Mouse (Mus musculus) frontal cortex, postnatal 25 days (tissue): ENCODE measurements around the gene Slc8a1.

Experiments used
- DNase-seq, 2 experiments: peaks; one replicate each; pipeline ENCODE4 v3.0.0; 2022; ENCODE audit warnings: low spot score in 2 of 2

The Slc8a1 gene

DNA sequence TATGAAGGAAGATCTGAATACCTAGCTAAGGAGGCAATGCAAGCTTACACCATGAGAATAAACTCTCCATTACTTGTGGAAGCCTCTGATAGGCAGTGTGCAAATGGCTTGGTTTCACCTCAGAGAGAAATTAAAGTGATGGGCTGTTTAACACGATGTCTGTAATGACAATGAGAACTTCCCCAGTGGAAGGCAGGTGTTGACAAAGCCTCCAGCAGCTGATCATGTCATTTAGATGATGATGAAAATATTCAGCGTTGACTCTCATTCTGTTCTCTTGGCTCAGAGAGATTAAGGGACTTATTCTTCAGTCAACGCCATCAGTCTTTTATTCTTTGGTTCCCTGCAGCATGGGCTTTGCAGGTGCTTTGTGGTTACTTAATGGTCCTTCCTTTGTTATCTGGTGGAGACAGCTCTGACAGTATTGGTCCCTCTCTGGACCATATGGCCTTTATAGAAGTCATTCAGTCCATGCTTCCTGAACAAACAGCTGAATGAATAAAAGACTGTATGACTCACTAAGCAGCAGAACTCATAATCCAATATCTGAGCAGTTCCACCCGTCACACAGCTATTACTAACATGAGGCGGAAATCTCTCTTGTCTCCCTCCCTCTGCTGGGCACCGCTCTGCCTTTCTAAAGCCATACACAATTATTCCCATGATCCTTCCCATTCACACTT is 184.0 kb downstream of the Slc8a1 start:
- no peak for DNase-seq

DNA sequence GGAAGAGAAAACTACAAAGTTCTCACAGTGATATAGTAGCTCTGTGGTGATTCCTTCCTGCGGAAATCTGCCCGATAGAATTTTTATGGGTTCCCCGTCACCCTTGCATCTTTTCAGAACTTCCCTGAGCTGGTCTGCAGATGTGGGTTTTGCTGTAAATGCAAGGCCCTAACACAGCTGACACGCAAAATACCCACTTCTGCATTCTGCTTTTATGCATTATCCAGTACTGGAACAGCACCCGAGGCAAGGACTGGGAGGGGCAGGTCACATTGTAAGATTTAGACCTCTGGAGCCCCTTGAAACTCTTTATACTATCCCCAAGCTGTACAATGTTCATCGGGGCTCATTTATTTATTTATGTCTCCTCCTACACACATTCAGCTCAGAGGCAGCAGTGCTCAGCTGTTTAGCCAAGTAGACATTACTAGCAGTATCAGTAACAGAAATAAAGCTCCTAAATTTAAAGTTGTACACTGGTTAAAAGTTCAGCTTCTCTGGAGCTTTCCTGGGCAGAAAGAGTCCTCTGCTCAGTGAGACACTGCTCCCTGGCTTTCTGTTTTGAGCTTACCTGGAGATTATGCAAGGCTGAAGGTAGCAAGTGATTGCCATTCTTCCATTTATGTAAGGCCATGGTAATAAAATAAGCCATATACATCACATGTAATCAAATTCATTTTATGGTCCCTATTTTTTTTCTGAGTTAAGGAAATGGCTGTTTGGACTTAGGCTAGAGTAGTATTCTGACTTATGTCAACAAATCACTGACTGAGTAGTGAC is 186.1 kb downstream of the Slc8a1 start:
- DNase-seq: no peak

DNA sequence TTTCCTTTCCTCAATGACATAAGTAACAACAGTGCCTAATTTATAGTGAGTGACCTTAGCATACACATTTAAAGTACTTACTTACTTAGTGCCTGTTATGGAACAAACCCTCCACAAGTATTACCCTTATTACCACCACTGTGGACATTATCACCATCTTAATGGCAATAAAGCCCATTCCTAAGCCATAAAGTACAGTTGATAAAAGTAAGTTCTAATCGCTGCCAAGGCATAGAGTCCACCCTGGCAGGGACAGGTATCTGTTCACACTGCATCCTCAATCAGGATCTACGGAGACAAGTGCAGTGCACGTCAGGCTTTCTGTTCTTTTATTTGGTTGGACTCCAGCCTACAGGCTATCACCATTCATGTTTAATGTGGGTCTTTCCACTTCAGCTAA is 187.3 kb downstream of the Slc8a1 start:
- no peak for DNase-seq

DNA sequence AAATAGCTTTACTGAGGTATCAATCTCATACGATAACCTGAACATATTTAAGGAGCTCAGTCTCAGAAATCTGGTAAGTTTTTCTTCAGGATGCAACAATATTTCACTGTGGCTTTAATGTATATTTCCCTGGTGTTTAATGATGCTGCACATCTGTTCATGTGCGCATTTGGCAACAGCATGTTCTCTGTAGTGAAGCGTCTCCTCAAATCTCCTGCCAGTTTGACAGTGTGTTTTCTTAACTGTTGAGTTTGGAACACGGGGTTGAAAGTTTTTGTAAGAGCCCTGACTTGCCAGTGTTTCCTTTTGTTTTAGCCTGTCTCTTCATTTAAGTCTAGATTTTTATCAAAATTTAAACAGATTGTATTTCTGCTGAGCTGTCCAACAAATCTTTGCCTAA is 190.2 kb downstream of the Slc8a1 start:
- no peak for DNase-seq

DNA sequence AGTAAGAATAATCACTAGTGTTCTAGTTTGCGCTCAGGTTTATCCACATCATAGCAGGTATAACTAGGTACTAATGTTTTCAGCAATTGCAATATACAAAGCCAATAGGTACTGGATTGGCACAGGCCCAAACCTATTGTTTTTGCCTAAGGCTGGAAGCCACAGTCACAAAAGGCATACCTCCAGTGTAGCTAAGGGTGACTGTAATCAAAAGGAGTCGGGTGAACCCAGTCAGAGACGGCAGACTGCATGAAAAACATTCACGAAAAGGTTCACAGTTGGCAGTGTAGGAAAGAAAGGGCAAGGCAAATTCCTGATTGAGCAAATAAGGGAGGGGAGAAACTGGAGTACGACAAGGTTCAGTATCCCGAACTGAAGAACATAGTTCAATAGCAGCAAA is 191.7 kb downstream of the Slc8a1 start:
- no peak for DNase-seq

DNA sequence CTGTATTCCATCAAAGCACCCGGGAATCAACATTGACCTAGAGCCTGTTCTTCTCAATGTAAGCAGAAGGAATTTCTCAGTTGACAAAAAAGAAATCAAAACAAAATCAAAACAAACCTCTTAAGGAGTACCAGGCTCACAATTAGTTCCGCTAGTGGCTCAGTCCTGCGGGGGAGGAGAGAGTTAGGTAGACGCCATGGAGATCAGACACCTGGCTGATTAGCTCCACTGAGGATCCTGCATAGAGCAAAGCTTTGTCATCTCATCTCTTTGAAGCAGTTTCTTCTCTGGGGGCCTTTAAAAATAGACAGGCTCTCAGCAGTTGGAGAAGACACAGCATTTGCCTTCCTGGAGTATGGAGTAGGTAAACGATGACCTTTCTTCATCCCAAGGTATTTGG is 192.2 kb downstream of the Slc8a1 start:
- no peak for DNase-seq

DNA sequence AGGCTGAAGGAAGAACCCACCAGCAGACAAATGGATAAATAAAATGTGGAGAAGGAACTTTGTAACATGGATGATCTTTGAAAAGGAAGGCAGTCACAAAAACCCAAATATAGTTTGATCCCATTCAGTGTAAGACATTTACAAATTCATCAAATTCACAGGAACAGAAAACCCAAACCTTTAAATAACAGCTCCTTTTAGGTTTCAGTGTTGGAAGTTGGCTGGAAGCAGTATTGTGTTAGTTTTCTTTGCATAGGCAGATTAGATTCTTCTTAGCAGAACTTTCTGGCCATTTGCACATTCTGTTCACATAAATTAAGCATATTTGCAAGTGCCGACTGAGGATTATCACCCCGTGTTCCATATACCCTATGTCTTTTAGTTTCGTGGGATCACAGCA is 193.3 kb downstream of the Slc8a1 start:
- DNase-seq: no peak

DNA sequence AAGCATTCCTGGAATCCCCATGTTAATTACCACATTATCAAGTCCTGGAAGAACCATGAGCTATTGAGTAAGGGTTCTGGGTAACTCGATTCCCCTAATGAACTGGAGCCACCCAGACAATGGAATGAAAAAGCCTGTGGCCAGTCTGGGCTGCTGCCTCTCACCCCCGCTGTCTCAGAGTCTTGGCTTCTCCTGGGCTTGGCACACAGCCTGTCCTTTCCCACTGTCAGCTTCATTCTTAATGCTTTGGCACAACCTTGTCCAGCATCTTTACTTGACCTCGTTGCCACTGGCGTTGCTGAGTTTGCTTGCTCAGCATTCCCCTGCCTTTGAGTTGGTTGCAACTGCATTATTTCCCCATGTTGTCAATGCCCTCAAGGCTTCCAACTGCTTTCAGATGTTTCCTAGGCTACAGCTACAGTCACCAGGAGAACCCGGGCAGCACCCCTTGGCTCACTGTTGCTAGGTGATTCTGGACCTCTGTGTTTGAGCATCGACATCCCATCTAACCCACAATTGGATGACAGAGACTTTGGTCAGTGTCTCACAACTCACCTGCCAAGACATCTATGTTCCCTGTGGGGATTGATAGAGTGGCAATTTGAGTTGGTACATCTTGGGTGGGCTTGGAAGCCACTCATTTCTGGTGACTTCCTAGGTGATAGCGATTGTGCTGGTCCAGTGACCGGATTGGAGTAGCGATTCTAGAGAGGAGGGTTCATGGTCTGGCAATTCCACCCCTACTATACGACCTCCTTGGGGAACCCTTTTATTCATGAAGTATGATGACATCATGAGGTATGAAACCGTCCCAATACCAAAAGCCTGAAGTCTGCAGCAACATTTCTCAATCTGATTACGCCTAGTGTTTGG is 195.6 kb downstream of the Slc8a1 start:
- DNase-seq: no peak

DNA sequence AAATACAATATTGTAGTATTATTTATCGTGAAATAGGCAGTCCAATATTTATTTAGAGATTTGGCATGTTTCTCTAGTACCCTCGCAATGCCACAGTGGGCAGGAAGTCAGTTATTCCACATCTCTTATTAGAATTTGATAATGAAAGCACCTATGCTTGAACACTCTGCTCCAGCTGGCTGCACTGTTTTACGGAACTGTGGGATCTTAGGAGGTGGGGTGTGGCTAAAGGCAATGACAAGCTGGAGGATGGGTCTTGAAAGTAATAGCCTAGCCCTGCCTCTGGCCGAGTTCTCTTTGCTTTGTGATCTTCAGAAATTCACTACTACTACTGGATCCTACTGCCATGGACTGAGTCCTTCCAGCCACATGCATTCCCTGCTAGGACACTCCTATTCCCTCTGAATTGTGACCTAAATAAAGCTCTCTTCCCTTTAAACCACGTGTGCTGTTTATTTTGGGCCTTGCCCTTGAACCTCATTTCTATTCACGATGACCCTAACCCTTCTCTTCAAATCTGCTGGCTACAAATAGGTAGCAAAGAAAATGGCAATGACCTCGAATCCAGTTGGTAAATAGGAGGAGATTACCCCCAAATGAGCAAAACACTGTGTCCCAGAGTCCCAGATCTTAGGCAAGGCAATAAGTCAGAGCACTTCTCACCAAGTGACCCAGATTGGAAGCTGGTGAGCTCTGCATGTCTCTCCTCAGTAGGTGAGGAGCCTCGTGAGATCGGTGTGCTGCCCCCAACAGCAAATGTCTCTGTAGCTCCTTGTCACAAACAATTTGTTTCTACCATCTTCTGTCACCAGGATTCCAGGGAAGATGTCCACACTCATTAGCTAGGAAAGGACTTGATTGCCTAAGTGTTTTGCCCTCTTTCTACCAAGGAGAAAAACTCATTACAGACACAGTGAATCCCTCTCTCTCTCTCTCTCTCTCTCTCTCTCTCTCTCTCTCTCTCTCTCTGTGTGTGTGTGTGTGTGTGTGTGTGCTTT is 199.7 kb downstream of the Slc8a1 start:
- no peak for DNase-seq

DNA sequence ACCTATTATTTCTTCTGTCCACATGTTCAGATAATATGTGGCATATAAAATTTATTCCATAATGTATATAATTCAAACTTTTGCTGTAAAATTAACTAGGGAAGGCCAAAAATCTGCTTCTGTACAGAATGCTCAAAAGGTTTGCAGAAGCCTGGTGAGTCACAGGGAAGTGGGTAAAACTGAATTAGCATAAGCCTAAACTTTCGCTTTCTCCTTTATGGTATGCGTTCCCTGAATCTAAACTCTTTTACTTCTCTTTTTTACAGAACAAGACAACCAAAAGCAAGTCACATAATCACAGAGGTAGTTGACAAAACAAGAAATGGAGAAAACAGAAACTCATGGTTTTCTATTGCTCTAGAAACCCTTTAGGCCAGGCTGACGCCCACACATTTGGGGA is 202.1 kb downstream of the Slc8a1 start:
- no peak for DNase-seq

DNA sequence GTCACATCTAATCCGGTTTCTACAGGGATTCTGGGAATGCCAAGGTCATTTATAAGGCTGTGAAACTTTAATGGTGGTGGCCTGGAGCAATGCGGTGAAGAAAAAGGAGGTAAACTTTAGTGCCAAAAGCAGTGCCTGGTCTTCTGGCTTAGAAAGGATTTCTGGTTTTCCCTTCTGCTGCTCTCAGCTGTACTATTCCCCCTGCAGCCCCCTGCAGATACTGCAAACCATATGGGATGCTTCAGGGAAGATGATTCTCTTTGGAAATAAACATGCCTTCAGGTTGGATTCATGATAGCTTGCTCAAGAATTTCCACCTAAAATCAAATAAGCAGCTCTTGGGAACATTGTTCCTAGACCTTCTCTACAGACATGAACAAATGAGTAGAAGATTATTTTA is 208.3 kb downstream of the Slc8a1 start:
- DNase-seq: no peak

DNA sequence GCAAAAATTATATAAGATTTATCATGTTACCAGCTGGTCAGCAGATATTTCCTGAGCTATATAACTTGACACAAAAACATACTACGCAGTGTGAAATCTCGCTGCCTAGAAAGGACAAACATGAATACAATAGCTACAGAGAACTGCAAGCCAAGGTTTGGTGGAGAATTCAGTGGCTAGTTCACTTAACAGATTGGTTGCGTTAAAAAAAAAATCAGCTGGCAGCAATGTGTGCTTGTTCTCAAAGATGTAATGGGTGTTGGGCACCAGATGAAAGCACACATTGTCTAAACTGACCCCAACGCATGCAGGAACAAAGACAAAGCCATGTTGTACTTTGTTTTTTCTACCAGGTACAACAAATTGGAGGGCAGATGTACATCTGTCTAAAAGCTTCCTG is 209.2 kb downstream of the Slc8a1 start:
- no peak for DNase-seq

DNA sequence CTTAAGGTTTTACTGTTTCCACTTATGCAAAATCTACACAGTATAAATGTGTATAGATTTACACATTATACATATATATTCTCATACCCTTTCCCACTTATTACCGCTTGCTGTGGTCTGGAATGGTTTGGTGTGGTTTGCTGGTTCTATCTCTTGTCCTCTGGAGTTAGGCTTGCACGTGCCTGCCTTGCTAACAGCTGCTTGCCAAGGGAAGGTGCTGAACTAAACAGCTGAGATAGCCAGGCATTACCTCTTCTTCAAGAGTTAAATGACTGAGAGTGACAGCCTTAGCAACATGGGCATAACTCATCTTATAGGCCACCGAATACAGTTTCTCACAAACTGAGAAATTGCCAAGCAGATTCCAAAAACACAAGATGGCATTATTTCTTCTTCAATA is 211.7 kb downstream of the Slc8a1 start:
- no peak for DNase-seq

DNA sequence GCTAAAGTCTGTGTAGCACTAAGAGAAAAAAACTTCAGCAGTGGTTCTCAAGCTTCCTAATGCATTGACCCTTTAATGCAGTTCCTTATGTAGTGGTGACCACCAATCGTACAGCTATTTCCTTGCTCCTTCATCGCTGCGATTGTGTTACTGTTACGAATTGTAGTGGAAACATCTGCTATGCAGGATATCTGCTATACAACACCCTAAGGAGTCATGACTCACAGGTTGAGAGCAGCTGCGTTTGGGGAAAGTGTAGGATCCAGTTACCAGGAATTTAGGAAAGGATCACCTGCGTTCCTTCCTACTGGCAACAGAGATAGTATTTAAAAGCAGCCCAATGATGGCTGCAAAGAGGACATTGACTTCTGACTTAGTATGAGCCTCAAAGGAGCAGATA is 213.4 kb downstream of the Slc8a1 start:
- no peak for DNase-seq

DNA sequence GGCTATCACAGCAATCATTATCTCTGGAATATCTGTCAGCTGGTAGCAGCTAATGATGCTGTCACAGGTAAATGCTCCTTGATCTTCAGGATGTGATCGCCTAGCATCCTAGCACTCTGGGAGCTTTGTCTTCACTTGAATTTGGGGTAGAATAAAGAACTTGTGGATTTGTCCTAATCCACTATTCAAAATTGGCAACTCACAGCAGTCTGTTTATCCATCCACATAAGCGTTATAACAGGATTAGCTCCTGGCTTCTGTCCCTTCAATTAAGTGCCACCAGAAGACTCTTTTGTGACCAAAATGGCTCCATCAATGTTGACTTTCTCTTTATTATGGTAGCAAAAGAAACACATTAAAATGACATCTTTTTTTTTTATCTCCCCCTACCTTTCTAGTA is 214.2 kb downstream of the Slc8a1 start:
- DNase-seq: no peak

DNA sequence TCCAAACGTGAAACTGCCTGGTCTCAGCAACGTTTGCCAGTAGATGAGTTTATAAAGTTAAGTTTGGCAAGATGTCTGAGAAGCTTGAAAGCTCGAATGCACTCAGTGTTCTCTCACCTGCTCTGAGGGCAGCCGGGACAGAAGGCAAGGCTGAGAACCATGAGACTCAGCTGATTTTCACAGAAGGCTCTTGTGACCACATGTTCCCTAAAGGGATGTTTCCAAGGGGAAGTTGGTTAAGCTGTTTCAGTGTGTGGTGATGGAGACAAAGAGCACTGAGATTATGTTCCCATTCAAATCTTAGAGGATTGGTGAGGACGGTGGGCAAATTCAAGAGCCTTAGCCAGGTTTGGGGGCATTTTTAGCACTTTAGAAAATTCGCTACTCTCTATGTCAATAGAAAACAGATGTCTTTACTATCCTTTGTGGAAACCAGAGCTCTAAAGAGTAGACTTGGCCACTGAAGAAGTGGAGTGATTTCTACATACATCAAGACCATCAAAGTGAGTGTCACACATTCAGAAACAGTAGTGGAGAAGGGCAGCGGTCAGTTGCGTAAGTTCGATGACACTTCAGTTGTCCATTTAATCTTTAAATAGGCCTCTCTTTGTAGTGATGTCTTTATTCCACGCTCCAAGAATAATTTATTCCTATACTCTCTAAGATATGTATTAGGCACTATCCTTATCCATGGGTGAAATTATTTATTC is 219.7 kb downstream of the Slc8a1 start:
- no peak for DNase-seq

DNA sequence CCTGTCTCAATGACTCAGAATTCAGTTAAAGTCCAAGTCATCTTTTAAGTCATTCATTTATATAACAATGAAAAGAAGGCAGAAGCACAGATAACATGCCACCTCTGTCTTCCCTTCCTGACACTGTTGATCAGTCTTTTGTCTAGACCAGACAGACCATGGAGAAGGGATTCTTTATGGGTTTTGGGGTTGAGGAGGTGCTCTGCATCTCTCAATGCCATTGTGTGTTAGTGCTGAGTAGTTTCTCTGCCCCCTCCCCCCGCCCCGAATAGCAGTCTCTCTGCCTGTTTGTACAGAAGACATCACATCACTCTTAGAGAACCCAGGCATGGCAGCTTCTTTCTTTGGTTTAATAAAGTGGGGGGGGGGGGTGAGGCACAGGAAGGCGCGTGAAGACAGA is 222.0 kb downstream of the Slc8a1 start:
- no peak for DNase-seq

DNA sequence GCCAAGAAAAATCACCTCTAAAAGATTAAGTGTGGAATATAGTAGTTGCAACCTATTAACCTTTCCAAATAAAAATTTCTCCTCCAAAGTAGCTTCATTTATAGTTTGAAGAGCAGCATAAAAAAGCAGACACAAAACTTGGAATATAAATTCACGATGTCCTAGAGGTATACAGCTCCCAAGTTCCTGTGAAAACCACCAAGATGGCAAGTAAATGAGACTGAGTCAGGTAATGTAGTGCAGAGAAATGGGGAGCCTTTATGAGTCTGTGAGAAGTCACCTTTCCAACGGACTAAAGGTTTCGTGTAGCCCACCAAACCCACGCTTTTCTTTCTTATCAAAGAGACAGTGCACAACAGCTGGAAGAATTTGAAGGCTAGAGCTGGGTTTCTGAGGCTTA is 224.2 kb downstream of the Slc8a1 start:
- DNase-seq: no peak

DNA sequence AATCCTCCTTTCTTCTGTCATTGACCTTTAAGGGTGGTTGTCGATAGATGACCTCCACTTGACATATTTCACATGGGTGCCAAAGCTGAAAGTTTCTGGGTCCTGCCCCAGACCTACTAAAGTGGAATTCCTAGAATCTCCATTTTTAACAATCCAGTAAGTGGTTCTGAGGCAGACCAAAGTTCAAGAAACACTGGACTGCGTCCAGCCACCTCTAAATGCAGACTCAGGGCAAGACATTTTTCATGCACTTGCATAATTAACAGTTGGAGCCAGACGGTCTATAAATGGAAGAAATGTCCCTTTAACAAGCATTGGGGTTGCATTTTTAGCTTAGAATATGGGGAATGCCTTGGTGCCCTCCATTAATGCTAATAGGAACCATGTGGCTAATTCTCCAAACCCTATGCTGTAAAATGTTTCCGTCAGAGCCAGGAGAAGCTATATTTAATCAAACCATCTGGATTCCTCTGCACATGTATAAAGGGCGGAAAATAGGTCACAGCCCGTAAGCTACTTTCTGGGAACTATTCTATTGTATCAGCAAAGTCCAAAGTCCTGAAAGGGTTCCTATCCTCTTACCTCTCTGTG is 224.7 kb downstream of the Slc8a1 start:
- DNase-seq: no peak

DNA sequence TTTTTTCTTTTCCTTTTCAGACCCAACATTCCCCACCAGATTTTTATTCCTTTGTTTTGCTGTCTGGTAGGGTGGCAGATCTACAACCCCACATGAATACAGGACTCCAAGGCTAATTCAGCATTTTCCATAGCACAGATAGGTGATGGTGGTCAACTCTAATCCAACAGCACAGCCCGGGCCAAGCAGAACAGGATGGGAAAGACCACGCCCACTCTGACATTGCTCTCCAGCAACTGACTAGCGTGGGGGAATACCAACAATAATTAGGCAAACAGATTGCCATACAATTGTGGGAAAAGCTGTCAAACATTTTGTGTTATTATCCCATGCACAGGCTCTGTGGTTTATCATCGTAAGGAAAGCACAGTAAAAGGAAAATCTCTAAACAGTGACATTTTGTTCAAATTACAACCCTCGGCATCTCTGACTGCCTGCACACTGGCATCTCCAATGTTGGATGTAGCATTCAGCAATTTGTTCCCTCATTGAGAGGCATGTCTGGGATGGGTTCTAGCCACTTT is 233.0 kb downstream of the Slc8a1 start:
- no peak for DNase-seq
